Mouse (Mus musculus) neural tube, embryonic 12.5 days (tissue): ENCODE measurements around the gene Axin2. TPM values are rescaled to one million over a fixed set of nuclear protein-coding genes. Genes with fewer than 3 reads are reported as not detected.
"Not testable (repeated sequence)": the region's sequence is repeated elsewhere in the genome, so short reads cannot be mapped to it uniquely, and the experiment has no call there.

ENCODE experiments used
- ATAC-seq: fragments of 200-750 bp; cut with Nextera tagmentation; 2 replicates; pipeline ENCODE4 v1.8.0; 2017; ENCODE audit warnings: low read depth, mild to moderate bottlenecking, moderate TSS enrichment, moderate library complexity; ENCODE audit not compliant: low FRiP score
- H3K27ac ChIP-seq: fragments of 300-500 bp; sonication (generic); 2 replicates; pipeline ENCODE4 v1.5.1; 2016
- H3K27me3 ChIP-seq: fragments of 300-500 bp; sonication (generic); replicated peaks from 2 replicates; pipeline ENCODE4 v1.6.1; 2016; ENCODE audit warnings: mild to moderate bottlenecking
- H3K36me3 ChIP-seq: fragments of 300-500 bp; sonication (generic); 2 replicates; pipeline ENCODE4 v1.6.1; 2016; ENCODE audit warnings: mild to moderate bottlenecking
- H3K4me1 ChIP-seq: fragments of 300-500 bp; sonication (generic); 2 replicates; pipeline ENCODE4 v1.6.1; 2016
- H3K4me2 ChIP-seq: fragments of 300-500 bp; sonication (generic); replicated peaks from 2 replicates; pipeline ENCODE4 v1.6.1; 2016; ENCODE audit warnings: mild to moderate bottlenecking
- H3K4me3 ChIP-seq: fragments of 300-500 bp; sonication (generic); 2 replicates; pipeline ENCODE4 v1.5.1; 2016
- H3K9ac ChIP-seq: fragments of 300-500 bp; sonication (generic); 2 replicates; pipeline ENCODE4 v1.6.1; 2016; ENCODE audit warnings: mild to moderate bottlenecking
- H3K9me3 ChIP-seq: fragments of 300-500 bp; sonication (generic); 2 replicates; pipeline ENCODE4 v1.6.1; 2016; ENCODE audit warnings: mild to moderate bottlenecking
- WGBS: fragments of 180-500 bp; shearing (Covaris S2); methylation state at CpG from one replicate; pipeline ENCODE4 v1.1.7; 2016; 5-methylcytosine and 5-hydroxymethylcytosine counted together
- polyA plus RNA-seq: library from polyadenylated mRNA; unstranded; fragments of >200 nt; fragmentation: Nextera tagmentation; extraction: Ambion mirVana; gene quantifications from 2 replicates; pipeline ENCODE4 v1.2.1, GENCODE M21; 2016

Axin2 gene
- polyA plus RNA-seq, result 13.6 and 15.4 TPM in 2 replicates

DNA sequence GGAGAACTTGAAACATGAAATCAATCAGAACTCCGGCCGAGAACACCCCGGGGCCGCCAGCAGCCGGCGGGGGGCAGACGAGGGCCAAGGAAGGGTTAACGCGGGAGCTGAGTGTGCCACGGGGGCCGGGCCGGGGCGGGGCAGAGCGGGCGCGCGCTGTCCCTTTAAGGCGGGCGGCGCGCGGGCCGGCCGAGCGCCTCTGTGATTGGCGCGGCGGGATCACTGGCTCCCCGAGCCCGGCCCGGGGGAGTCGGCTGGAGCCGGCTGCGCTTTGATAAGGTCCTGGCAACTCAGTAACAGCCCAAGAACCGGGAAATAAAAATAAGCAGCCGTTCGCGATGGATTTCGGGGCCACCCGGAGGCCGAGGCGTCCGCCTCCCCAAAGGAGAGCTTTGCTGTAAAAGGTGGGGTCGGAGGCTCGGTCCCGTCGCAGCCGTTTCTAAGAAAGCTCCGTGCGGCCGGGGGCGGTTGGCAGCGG lies at the start of gene Axin2:
Axin2 (plus strand) TSS at position 192 of the 478 bp plus-strand sequence.
- Histone ChIP-seq H3K36me3 (no peaks in the 10 kb centered on the region), H3K4me1 (peaks cover 46% of the 10 kb centered on the region), H3K27ac (peak within 1 kb of the TSS; percentile 99), H3K9me3 (0 out of 2 replicates have a peak, but pooled peaks cover 7% of the 10 kb centered on the region), H3K4me3 (peak within 1 kb of the TSS; percentile 94), H3K27me3 (no peaks in the 10 kb centered on the region), H3K9ac (peak within 1 kb of the TSS; percentile 91), H3K4me2 (peak within 1 kb of the TSS; percentile 93)
- under 1% methylated on average over 53 of the region's 53 CpGs for WGBS
- peak; percentile 92 for ATAC-seq

GRCm38 (mm10) chr11:108871284-108871683 lies 48.9 kb upstream of the Axin2 start:
- not testable (repeated sequence) for ATAC-seq, H3K4me1 ChIP-seq, H3K27me3 ChIP-seq, H3K9me3 ChIP-seq, H3K36me3 ChIP-seq, H3K9ac ChIP-seq, H3K27ac ChIP-seq, H3K4me3 ChIP-seq, H3K4me2 ChIP-seq
- 97% methylated on average over 1 of the region's 1 CpGs for WGBS

DNA sequence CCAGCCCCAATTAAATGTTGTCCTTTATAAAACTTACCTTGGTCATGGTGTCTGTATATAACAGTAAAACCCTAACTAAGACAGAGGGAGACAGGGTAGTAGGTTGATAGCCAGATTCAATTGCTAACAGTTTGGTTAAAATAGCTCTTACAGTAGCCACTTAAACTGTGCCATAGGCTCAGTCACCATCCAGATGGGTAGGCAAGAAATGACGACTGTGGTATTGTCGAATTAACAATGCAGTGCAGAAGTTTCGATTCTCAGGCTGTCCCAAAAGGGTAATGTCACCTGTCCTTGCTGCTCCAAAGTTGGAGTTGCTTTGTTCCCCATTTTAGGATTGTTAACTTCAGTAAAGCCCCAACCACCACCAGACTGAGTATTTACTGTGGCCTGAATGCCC lies 48.4 kb upstream of the Axin2 start:
- ATAC-seq, result no peak
- Histone ChIP-seq H3K4me3 (no peak overlapping the region), H3K9ac (no peak overlapping the region), H3K36me3 (no peaks in the 10 kb centered on the region), H3K4me2 (no peak overlapping the region), H3K27me3 (no peaks in the 10 kb centered on the region), H3K4me1 (no peaks in the 10 kb centered on the region), H3K9me3 (no peaks in the 10 kb centered on the region), H3K27ac (no peak overlapping the region)
- WGBS, result 90% methylated on average over 3 of the region's 3 CpGs

DNA sequence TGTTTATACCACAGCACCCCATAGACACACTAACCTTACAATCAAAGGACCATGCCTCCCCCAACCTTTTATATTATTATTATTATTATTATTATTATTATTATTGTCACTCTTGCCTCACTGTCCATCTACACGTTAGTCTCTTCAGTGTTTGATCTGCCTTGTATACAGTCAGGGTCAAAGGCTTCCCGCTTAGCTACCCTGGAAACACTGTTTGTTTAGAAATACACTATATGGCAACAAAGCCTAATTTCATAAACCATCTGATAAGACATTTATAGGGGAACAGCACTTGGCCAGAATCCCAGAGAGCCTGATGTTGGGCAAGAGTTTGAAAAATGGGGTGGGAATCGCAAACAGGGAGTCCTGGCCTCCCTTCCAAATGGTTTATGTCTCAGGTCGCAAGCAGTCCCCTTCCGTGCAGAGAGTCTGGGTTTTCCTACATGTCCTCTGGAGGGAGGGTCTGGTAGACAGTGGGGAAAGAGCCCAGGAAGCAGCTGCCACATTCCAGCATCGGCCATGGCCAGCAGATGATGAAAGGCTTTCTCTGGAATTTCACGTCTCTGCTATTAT lies 43.4 kb upstream of the Axin2 start:
- 84% methylated on average over 7 of the region's 7 CpGs for WGBS

DNA sequence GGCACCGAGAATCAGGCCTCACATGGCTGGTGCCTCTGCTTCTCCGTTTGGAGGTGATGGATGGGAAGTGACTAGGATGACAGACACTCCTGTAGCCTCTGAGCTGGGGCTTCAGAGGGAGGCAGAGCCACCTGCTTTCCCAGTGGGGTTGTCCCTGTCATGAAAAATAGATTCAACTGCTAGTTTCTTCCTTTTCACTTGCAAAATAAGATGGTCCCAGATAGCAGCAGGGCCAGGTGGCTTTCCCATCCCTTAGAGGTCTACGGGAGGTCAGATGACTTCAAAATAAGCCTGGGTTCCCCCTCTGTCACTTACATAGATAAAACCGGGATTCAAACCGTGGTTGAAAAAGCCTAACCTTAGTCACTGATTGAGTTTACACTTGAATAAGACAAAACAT lies 42.6 kb upstream of the Axin2 start:
- no peak overlapping the region for H3K9ac ChIP-seq
- no peak overlapping the region for H3K27ac ChIP-seq
- H3K9me3 ChIP-seq, result no peaks in the 10 kb centered on the region
- H3K4me3 ChIP-seq, result no peak overlapping the region
- no peaks in the 10 kb centered on the region for H3K4me1 ChIP-seq
- ATAC-seq, result no peak
- H3K4me2 ChIP-seq, result no peak overlapping the region
- WGBS, result 65% methylated on average over 5 of the region's 5 CpGs
- no peaks in the 10 kb centered on the region for H3K27me3 ChIP-seq
- H3K36me3 ChIP-seq, result no peaks in the 10 kb centered on the region

More for the DNA sequence above, 43.4 kb upstream of the Axin2 start:
- Histone ChIP-seq H3K27ac (no peak overlapping the region), H3K27me3 (no peaks in the 10 kb centered on the region), H3K9me3 (no peaks in the 10 kb centered on the region), H3K4me1 (no peaks in the 10 kb centered on the region), H3K4me2 (no peak overlapping the region), H3K36me3 (no peaks in the 10 kb centered on the region), H3K9ac (no peak overlapping the region), H3K4me3 (no peak overlapping the region)
- no peak for ATAC-seq

- no peak overlapping the region for H3K4me2 ChIP-seq
- no peaks in the 10 kb centered on the region for H3K9me3 ChIP-seq
- no peaks in the 10 kb centered on the region for H3K36me3 ChIP-seq
- no peak for ATAC-seq
- no peak overlapping the region for H3K4me3 ChIP-seq
- no peak overlapping the region for H3K27ac ChIP-seq
- H3K9ac ChIP-seq, result no peak overlapping the region
- no peaks in the 10 kb centered on the region for H3K27me3 ChIP-seq
- 87% methylated on average over 4 of the region's 4 CpGs for WGBS
- peaks cover 4% of the 10 kb centered on the region for H3K4me1 ChIP-seq
These were observed 39.6 kb upstream of the Axin2 start for GRCm38 (mm10) chr11:108880546-108880945.

GRCm38 (mm10) chr11:108881662-108882061 lies 38.5 kb upstream of the Axin2 start:
- H3K9ac ChIP-seq, result no peak overlapping the region
- H3K4me3 ChIP-seq, result no peak overlapping the region
- H3K4me2 ChIP-seq, result no peak overlapping the region
- no peaks in the 10 kb centered on the region for H3K27me3 ChIP-seq
- H3K36me3 ChIP-seq, result no peaks in the 10 kb centered on the region
- H3K9me3 ChIP-seq, result no peaks in the 10 kb centered on the region
- H3K27ac ChIP-seq, result no peak overlapping the region
- H3K4me1 ChIP-seq, result peaks cover 4% of the 10 kb centered on the region
- no peak for ATAC-seq
- WGBS, result 81% methylated on average over 5 of the region's 5 CpGs

- Histone ChIP-seq H3K4me3 (no peak overlapping the region), H3K9ac (no peak overlapping the region), H3K4me2 (no peak overlapping the region), H3K27ac (no peak overlapping the region), H3K9me3 (no peaks in the 10 kb centered on the region), H3K27me3 (no peaks in the 10 kb centered on the region), H3K36me3 (no peaks in the 10 kb centered on the region), H3K4me1 (peaks cover 8% of the 10 kb centered on the region)
- 36% methylated on average over 19 of the region's 19 CpGs for WGBS
- ATAC-seq, result no peak; the same call in 1 of the 2 replicates
These were observed 34.8 kb upstream of the Axin2 start for GRCm38 (mm10) chr11:108885276-108885896.

- 77% methylated on average over 8 of the region's 8 CpGs for WGBS
- no peak for ATAC-seq
- H3K36me3 ChIP-seq, result no peaks in the 10 kb centered on the region
- H3K4me2 ChIP-seq, result no peak overlapping the region
- no peak overlapping the region for H3K9ac ChIP-seq
- no peak overlapping the region for H3K27ac ChIP-seq
- no peaks in the 10 kb centered on the region for H3K27me3 ChIP-seq
- no peak overlapping the region for H3K4me3 ChIP-seq
- H3K4me1 ChIP-seq, result peaks cover 13% of the 10 kb centered on the region
- H3K9me3 ChIP-seq, result no peaks in the 10 kb centered on the region
These were observed 34.1 kb upstream of the Axin2 start for GRCm38 (mm10) chr11:108886060-108886459.

DNA sequence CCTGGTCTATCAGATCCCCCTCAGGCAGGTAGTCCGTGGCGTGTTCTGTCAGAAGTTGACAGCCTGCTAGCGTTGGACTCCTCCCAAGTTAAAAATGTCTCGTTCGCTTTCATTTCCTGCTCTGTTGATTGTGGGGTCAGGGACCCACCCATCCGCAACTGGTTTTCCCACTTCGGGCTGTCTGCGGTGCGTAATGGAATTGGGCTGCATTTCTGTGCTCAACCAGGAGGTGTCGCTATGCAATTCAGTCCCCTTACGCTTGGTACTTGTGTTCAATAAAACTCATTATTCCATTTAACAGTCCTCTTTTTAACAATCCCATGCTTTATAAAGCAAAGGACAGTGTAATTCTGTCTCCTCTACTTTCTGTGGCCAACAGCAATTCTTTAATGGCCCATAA lies 31.0 kb upstream of the Axin2 start:
- Histone ChIP-seq H3K4me1 (peaks cover 34% of the 10 kb centered on the region), H3K27ac (no peak overlapping the region), H3K9me3 (no peaks in the 10 kb centered on the region), H3K36me3 (no peaks in the 10 kb centered on the region), H3K27me3 (no peaks in the 10 kb centered on the region), H3K4me3 (no peak overlapping the region), H3K4me2 (no peak overlapping the region), H3K9ac (no peak overlapping the region)
- WGBS, result 47% methylated on average over 11 of the region's 11 CpGs
- ATAC-seq, result no peak

- H3K4me2 ChIP-seq, result peak overlapping the region; percentile 64
- H3K36me3 ChIP-seq, result no peaks in the 10 kb centered on the region
- no peak overlapping the region for H3K27ac ChIP-seq
- H3K9ac ChIP-seq, result no peak overlapping the region
- H3K27me3 ChIP-seq, result no peaks in the 10 kb centered on the region
- no peaks in the 10 kb centered on the region for H3K9me3 ChIP-seq
- peak overlapping the region; percentile 23 for H3K4me3 ChIP-seq
- ATAC-seq, result no peak; the same call in 1 of the 2 replicates
- peaks cover 36% of the 10 kb centered on the region for H3K4me1 ChIP-seq
- 24% methylated on average over 16 of the region's 16 CpGs for WGBS
These were observed 29.6 kb upstream of the Axin2 start for GRCm38 (mm10) chr11:108890544-108890943.

GRCm38 (mm10) chr11:108891111-108891870 lies 28.9 kb upstream of the Axin2 start:
- Histone ChIP-seq H3K27ac (no peak overlapping the region), H3K27me3 (no peaks in the 10 kb centered on the region), H3K4me1 (peaks cover 36% of the 10 kb centered on the region), H3K9me3 (no peaks in the 10 kb centered on the region), H3K4me2 (peak overlapping the region; percentile 64), H3K4me3 (peak overlapping the region; percentile 23), H3K9ac (peak overlapping the region; percentile 41; the same call in 1 of the 2 replicates), H3K36me3 (no peaks in the 10 kb centered on the region)
- ATAC-seq, result peak; percentile 96
- under 1% methylated on average over 17 of the region's 17 CpGs for WGBS
